Mouse (Mus musculus) heart, adult 11 months (tissue): ENCODE measurements around the gene Nqo1.

Experiments
- DNase-seq: peaks from one replicate; pipeline ENCODE4 v3.0.0; 2022

Gene Nqo1

GRCm38 (mm10) chr8:107404057-107404456 lies 1.1 kb upstream of the Nqo1 start:
- DNase-seq = no peak

GRCm38 (mm10) chr8:107401866-107402265 lies 1.1 kb downstream of the Nqo1 start:
- peak; percentile 92 for DNase-seq

- DNase-seq = no peak
Observed at GRCm38 (mm10) chr8:107399495-107399894, 3.5 kb downstream of the Nqo1 start.

GRCm38 (mm10) chr8:107397665-107398064 lies 5.3 kb downstream of the Nqo1 start:
- DNase-seq = no peak

- no peak for DNase-seq
Observed at GRCm38 (mm10) chr8:107396106-107396670, 6.8 kb downstream of the Nqo1 start.

- DNase-seq = no peak
Observed at GRCm38 (mm10) chr8:107395397-107395796, 7.6 kb downstream of the Nqo1 start.

GRCm38 (mm10) chr8:107391136-107391516 lies 11.9 kb downstream of the Nqo1 start:
- DNase-seq = no peak

GRCm38 (mm10) chr8:107390476-107391135 lies 12.4 kb downstream of the Nqo1 start:
- peak; percentile 74 for DNase-seq

GRCm38 (mm10) chr8:107389557-107389956 lies 13.4 kb downstream of the Nqo1 start:
- peak; percentile 91 for DNase-seq

GRCm38 (mm10) chr8:107387861-107388260 lies 15.1 kb downstream of the Nqo1 start:
- peak; percentile 83 for DNase-seq

GRCm38 (mm10) chr8:107386642-107387041 lies 16.4 kb downstream of the Nqo1 start:
- DNase-seq = peak; percentile 64

GRCm38 (mm10) chr8:107386171-107386570 lies 16.8 kb downstream of the Nqo1 start:
- DNase-seq = peak; percentile 97

GRCm38 (mm10) chr8:107385063-107385462 lies 17.9 kb downstream of the Nqo1 start:
- no peak for DNase-seq

- peak; percentile 82 for DNase-seq
Observed at GRCm38 (mm10) chr8:107384651-107385050, 18.4 kb downstream of the Nqo1 start.

- DNase-seq = peak; percentile 82
Observed at GRCm38 (mm10) chr8:107382898-107383297, 20.1 kb downstream of the Nqo1 start.

- DNase-seq = peak; percentile 58
Observed at GRCm38 (mm10) chr8:107381666-107382065, 21.3 kb downstream of the Nqo1 start.

- peak; percentile 62 for DNase-seq
Observed at GRCm38 (mm10) chr8:107380734-107381133, 22.3 kb downstream of the Nqo1 start.

GRCm38 (mm10) chr8:107377346-107377745 lies 25.7 kb downstream of the Nqo1 start:
- DNase-seq = peak; percentile 87

GRCm38 (mm10) chr8:107370311-107370710 lies 32.7 kb downstream of the Nqo1 start:
- no peak for DNase-seq
